Mouse (Mus musculus) fibroblast of lung, adult 2 months (primary cell): ENCODE measurements around the gene Opn5.

Source experiments
- DNase-seq: peaks from one replicate; pipeline ENCODE4 v3.0.0-alpha.2; 2011; ENCODE audit warnings: low read depth

The Opn5 gene

GRCm38 (mm10) chr17:42611295-42611694 is at the start of gene Opn5:
Gene Opn5 (minus strand): TSS chr17:42611395.
- no peak for DNase-seq

- DNase-seq = peak; percentile 11
Measured at GRCm38 (mm10) chr17:42658634-42659422, 47.6 kb upstream of the Opn5 start.

- DNase-seq = no peak
Measured at GRCm38 (mm10) chr17:42643416-42643815, 32.2 kb upstream of the Opn5 start.

- DNase-seq = no peak
Measured at GRCm38 (mm10) chr17:42630206-42630605, 19.0 kb upstream of the Opn5 start.

GRCm38 (mm10) chr17:42613043-42613737 is 2.0 kb upstream of the Opn5 start:
- DNase-seq = peak; percentile 42

- DNase-seq = no peak
Measured at GRCm38 (mm10) chr17:42608270-42608669, 2.9 kb downstream of the Opn5 start.

GRCm38 (mm10) chr17:42602829-42603784 is 8.1 kb downstream of the Opn5 start:
- peak; percentile 67 for DNase-seq

GRCm38 (mm10) chr17:42586486-42586885 is 24.7 kb downstream of the Opn5 start:
- no peak for DNase-seq

- DNase-seq = no peak
Measured at GRCm38 (mm10) chr17:42583029-42583331, 28.2 kb downstream of the Opn5 start.

GRCm38 (mm10) chr17:42582281-42583028 is 28.7 kb downstream of the Opn5 start:
- DNase-seq = no peak

- peak; percentile 92 for DNase-seq
Measured at GRCm38 (mm10) chr17:42580623-42581022, 30.6 kb downstream of the Opn5 start.

GRCm38 (mm10) chr17:42580196-42580595 is 31.0 kb downstream of the Opn5 start:
- DNase-seq = no peak

GRCm38 (mm10) chr17:42576671-42577168 is 34.5 kb downstream of the Opn5 start:
- DNase-seq = peak; percentile 67

GRCm38 (mm10) chr17:42573786-42574185 is 37.4 kb downstream of the Opn5 start:
- DNase-seq = no peak

GRCm38 (mm10) chr17:42549578-42549977 is 61.6 kb downstream of the Opn5 start:
- no peak for DNase-seq

- DNase-seq = no peak
Measured at GRCm38 (mm10) chr17:42530147-42530546, 81.0 kb downstream of the Opn5 start.

GRCm38 (mm10) chr17:42509356-42510262 is 101.6 kb downstream of the Opn5 start:
- peak; percentile 36 for DNase-seq
